Mouse (Mus musculus): ENCODE data around the gene Hus1.

GRCm38 (mm10) chr11:8973166-8973565 is 37.8 kb downstream of the Hus1 start, which contains the start of gene Pkd1l1:
- TF ChIP-seq CTCF (IDR thresholded peaks at IDR 0.05) = no peak
- TF ChIP-seq EP300 (IDR thresholded peaks at IDR 0.05) = no peak
